Mouse (Mus musculus) cerebellum, adult 2 months (tissue): Measurements from ENCODE around the gene Olfr486. TPM values are rescaled to one million over a fixed set of nuclear protein-coding genes. Genes with fewer than 3 reads are reported as not detected.
"Not testable (repeated sequence)": the region's sequence is repeated elsewhere in the genome, so short reads cannot be mapped to it uniquely, and the experiment has no call there.

Experiments
- DNase-seq, 2 experiments: peaks; one replicate each; pipeline ENCODE4 v3.0.0; 2021
- H3K27ac ChIP-seq: fragments of 200-500 bp; 2 replicates; pipeline ENCODE4 v1.5.1; 2012; ENCODE audit warnings: low read length, control low read depth, inconsistent platforms; ENCODE audit not compliant: insufficient read depth
- H3K27me3 ChIP-seq: fragments of 200-500 bp; 2 replicates; pipeline ENCODE4 v1.6.1; 2012; ENCODE audit warnings: inconsistent platforms, mild to moderate bottlenecking, low read length, moderate library complexity; ENCODE audit not compliant: control insufficient read depth, insufficient read depth
- H3K4me1 ChIP-seq: fragments of 200-500 bp; 2 replicates; pipeline ENCODE4 v1.6.1; 2011; ENCODE audit warnings: low read length; ENCODE audit not compliant: control insufficient read depth, insufficient read depth
- H3K4me3 ChIP-seq: fragments of 200-500 bp; replicated peaks from 2 replicates; pipeline ENCODE3; 2011; ENCODE audit warnings: mild to moderate bottlenecking, low read depth, low read length, control low read depth; ENCODE audit not compliant: insufficient read depth
- CTCF ChIP-seq: fragments of 200-500 bp; IDR thresholded peaks from 2 replicates; pipeline ENCODE4 v1.5.1; 2011; ENCODE audit warnings: low read depth, mild to moderate bottlenecking, control low read depth, low read length, moderate library complexity, borderline replicate concordance; ENCODE audit not compliant: insufficient read depth
- POLR2A ChIP-seq: fragments of 200-500 bp; IDR thresholded peaks from 2 replicates; pipeline ENCODE4 v1.6.1; 2011; ENCODE audit warnings: low read length, control low read depth, borderline replicate concordance; ENCODE audit not compliant: insufficient read depth
- WGBS: fragments of 180-500 bp; shearing (Covaris S2); methylation state at CpG from one replicate; pipeline ENCODE4 v1.1.7; 2018; 5-methylcytosine and 5-hydroxymethylcytosine counted together
- polyA plus RNA-seq: library from polyadenylated mRNA; depleted of rRNA; stranded (reverse); fragments of >200 nt; gene quantifications from 2 replicates; pipeline ENCODE4 v1.2.3, GENCODE M21; 2012; rRNA removed

Gene Olfr486
- not detected in 2 replicates for polyA plus RNA-seq

DNA sequence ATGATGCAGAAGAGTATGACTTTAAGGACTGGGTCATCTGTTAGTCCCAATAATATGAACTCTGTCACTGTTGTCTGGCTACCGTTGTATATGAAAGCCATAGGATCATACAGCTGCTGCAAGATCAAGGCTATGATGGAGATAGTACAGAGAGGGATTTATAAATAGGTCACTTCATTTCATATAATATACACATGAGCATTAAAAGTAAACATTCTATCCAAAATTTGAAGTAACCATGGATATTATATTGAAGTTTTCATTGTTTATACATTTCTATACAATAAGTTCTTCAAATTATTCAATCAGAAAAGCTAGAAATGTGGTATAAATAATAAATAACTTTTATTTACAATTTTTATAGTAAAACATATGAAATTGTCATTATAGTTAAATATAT, at the start of gene Olfr486:
Olfr486 (minus strand) TSS at position 101 of the 400 bp plus-strand sequence.
- 88% methylated on average over 1 of the region's 1 CpGs for WGBS
- not testable (repeated sequence) for H3K4me1 ChIP-seq, H3K27ac ChIP-seq, H3K4me3 ChIP-seq, DNase-seq, H3K27me3 ChIP-seq

DNA sequence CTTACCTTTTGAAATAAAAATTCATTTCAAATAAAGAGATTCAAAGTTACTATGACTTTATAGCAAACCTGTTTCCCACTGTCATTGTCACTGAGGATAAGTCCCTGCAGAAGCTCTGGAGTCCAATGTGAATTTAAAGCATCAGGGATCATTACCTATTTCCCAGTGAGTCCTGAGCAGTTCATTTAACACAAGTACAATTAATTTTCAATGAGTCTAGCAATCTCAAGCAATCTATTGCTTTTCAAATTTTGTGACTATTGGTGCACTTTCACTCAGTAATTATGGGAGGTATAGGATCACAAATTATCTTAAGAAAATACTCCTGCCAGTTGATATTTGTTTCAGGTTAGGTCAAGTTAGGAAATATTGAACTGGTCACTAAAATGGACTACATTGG, 42.0 kb upstream of the Olfr486 start, which contains the start of gene Olfr487:
Olfr487 (minus strand) TSS at position 101 of the 400 bp plus-strand sequence.
- H3K27ac ChIP-seq, H3K4me3 ChIP-seq, DNase-seq, H3K4me1 ChIP-seq, H3K27me3 ChIP-seq: not testable (repeated sequence)

DNA sequence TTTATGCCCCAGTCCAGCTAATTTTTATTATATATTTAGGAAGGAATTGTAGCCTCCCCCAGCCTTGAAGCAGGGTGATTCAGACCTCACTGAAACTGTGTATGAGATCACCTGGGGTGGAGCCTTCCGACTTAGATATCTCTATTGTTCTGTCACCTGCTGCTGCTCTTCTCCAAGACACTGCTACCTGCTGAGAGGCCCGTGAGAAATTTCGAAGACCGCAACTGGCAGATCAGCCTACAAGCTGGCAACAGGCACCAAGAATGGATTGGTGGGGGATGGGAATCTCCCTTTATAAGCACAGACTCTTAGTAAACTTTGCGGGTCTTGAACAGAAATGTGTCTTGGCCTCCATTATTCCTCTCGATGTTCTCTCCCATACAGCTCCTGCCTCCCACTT, 24.4 kb upstream of the Olfr486 start:
- Histone ChIP-seq H3K4me1 (no peaks in the 10 kb centered on the region), H3K27me3 (no peaks in the 10 kb centered on the region), H3K27ac (no peak overlapping the region), H3K4me3 (no peak overlapping the region)
- no peak for DNase-seq
- WGBS, result 23% methylated on average over 6 of the region's 6 CpGs
- no peak for TF ChIP-seq CTCF
- TF ChIP-seq POLR2A, result no peak

DNA sequence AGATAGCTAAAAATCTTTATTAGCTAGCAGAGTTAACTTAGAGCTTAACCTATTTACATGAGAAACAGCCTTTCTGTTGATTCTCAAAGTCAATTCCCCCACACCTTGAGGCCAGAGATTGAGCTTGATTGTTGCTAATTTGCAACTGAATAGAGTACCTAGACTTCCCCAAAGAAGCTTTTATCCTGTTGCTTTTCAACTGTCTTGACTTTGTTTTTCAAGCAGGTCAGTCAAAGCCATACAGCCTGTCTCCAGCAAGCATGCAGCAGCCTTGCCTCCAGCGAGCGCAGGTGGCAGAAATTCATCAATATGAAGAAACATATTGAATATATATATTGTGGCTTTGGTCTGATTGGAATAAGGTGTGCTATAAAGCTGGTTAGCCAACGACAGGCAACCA, 23.8 kb upstream of the Olfr486 start:
- not testable (repeated sequence) for H3K27me3 ChIP-seq, H3K4me1 ChIP-seq, H3K27ac ChIP-seq, H3K4me3 ChIP-seq, DNase-seq
- WGBS, result 54% methylated on average over 3 of the region's 3 CpGs

DNA sequence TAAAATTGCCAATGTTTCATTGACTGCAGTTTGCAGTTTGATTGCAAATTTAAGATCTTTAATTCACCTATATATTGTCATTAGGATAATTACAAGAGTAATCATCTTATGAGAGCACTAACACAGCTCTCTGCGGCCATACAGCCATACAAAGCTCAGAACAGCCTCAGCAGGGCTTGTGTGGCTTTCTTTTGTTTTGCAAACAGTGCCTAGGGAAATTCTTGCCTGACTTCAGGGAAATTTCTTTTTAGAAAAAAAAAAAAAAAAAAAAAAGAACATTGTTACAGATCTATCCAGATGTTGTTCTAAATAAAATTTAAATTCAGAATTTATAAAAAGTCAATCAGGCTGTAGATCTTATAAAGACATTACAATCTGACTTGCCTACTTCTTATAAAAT, 20.2 kb upstream of the Olfr486 start:
- H3K27ac ChIP-seq, H3K4me3 ChIP-seq, H3K27me3 ChIP-seq, H3K4me1 ChIP-seq, DNase-seq: not testable (repeated sequence)
- 44% methylated on average over 1 of the region's 1 CpGs for WGBS

DNA sequence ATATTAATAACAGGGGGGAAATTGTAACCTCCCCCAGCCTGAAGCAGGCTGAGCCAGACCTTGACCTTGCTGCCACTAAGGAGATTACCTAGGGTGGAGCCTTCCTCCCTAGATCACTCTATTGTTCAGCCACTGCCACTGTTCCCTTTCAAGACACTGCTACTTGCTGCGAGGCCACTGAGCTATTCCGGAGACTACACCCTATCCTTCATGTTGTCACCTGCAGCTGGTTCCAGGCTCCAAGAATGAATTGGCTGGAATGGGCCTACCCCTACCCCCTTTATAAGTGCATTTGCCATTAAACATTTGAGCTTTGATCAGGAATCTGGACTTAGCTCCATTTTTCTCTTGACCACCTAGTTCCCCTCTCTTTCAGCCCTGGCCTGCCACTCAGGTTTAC, 18.7 kb upstream of the Olfr486 start:
- not testable (repeated sequence) for H3K4me1 ChIP-seq, DNase-seq, H3K4me3 ChIP-seq, H3K27me3 ChIP-seq, H3K27ac ChIP-seq
- WGBS, result 57% methylated on average over 2 of the region's 2 CpGs

DNA sequence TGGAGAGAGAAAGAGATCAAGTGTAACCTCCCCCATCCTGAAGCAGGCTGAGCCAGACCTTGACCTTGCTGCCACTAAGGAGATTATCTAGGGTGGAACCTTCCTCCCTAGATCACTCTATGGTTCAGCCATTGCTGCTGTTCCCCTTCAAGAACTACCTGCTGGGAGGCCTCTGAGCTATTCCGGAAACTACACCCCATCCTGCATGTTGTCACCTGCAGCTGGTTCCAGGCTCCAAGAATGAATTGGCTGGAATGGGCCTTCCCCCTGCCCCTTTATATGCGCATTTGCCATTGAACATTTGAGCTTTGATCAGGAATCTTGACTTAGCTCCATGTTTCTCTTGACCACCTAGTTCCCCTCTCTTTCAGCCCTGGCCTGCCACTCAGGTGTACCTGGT, 12.7 kb upstream of the Olfr486 start:
- 88% methylated on average over 2 of the region's 2 CpGs for WGBS
- H3K27ac ChIP-seq, H3K27me3 ChIP-seq, DNase-seq, H3K4me3 ChIP-seq, H3K4me1 ChIP-seq: not testable (repeated sequence)

DNA sequence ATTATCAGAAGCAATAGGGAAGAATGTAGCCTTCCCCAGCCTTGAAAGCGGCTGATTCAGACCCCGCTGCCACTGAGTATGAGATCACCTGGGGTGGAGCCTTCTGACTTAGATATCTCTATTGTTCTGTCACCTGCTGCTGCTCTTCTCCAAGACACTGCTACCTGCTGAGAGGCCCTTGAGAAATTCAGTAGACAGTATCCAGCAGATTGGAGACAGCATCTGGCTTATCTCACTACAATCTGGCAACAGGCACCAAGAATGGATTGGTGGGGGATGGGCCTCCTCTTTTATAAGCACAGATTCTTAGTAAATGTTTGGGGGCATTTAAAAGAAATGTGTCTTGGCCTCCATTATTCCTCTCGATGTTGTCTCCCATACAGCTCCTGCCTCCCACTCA, 11.9 kb upstream of the Olfr486 start:
- 70% methylated on average over 3 of the region's 3 CpGs for WGBS
- H3K4me1 ChIP-seq, result not testable (repeated sequence)

DNA sequence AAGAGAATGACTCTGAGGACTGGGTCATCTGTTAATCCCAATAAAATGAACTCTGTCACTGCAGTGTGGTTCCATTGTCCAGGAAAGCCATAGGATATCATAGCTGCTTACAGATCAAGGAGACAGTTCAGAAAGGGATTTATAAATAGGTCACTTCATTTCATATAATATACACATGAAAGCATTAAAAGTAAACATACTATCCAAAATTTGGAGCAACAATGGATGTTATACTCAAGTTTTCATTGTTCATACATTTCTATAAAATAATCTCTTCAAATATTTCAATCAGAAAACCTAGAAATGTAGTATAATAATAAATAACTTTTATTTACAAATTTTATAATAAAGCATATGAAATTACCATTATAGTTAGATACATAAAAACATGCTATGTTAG, 12.8 kb downstream of the Olfr486 start, which contains the start of gene Olfr485:
Olfr485 (minus strand) TSS at position 101 of the 400 bp plus-strand sequence.
- DNase-seq, result no peak
- Histone ChIP-seq H3K27me3 (no peaks in the 10 kb centered on the region; the same call in 1 of the 2 replicates), H3K27ac (no peak within 1 kb of the TSS), H3K4me3 (no peak within 1 kb of the TSS), H3K4me1 (no peaks in the 10 kb centered on the region)
- TF ChIP-seq POLR2A (no peak), CTCF (no peak)

More for the DNA sequence above, 11.9 kb upstream of the Olfr486 start:
- H3K4me3 ChIP-seq, H3K27ac ChIP-seq, DNase-seq, H3K27me3 ChIP-seq: not testable (repeated sequence)

DNA sequence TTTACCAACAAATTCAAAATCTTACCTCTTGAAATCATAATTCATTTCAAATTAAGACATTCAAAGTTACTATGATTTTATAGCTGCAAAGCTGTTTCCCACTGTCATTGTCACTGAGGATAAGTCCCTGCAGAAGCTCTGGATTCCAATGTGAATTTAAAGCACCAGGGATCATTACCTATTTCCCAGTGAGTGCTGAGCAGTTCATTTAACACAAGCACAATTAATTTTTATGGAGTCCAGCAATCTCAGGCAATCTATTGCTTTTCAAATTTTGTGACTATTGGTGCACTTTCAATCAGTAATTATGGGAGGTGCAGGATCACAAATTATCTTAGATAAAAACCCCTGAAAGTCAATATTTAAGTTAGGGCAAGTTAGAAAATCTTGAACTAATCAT, 45.2 kb downstream of the Olfr486 start, which contains the start of gene Olfr484:
Olfr484 (minus strand) TSS at position 101 of the 400 bp plus-strand sequence.
- H3K27me3 ChIP-seq, result no peaks in the 10 kb centered on the region
- no peak within 1 kb of the TSS for H3K27ac ChIP-seq
- H3K4me1 ChIP-seq, result no peaks in the 10 kb centered on the region
- H3K4me3 ChIP-seq, result no peak within 1 kb of the TSS
- DNase-seq, result no peak
- TF ChIP-seq CTCF (no peak), POLR2A (no peak)

Other genes starting within 250 kb of the Olfr486 start
- not detected in 2 replicates for gene Olfr473, start 242.3 kb downstream of the Olfr486 start, polyA plus RNA-seq
- not detected in 2 replicates for gene Olfr474, start 218.1 kb downstream of the Olfr486 start, polyA plus RNA-seq
- gene Olfr476, start 207.9 kb downstream of the Olfr486 start, polyA plus RNA-seq, result not detected in 2 replicates
- gene Olfr477, start 186.0 kb downstream of the Olfr486 start, polyA plus RNA-seq, result not detected in 2 replicates
- not detected in 2 replicates for gene Olfr478, start 138.8 kb downstream of the Olfr486 start, polyA plus RNA-seq
- gene Olfr479, start 122.0 kb downstream of the Olfr486 start, polyA plus RNA-seq, result not detected in 2 replicates
- gene Olfr480, start 105.4 kb downstream of the Olfr486 start, polyA plus RNA-seq, result not detected in 2 replicates
- gene Olfr481, start 92.9 kb downstream of the Olfr486 start, polyA plus RNA-seq, result not detected in 2 replicates
- not detected in 2 replicates for gene Olfr482, start 75.2 kb downstream of the Olfr486 start, polyA plus RNA-seq
- not detected in 2 replicates for gene Olfr483, start 71.9 kb downstream of the Olfr486 start, polyA plus RNA-seq
- not detected in 2 replicates for gene Olfr484, start 45.3 kb downstream of the Olfr486 start, polyA plus RNA-seq
- not detected in 2 replicates for gene Olfr485, start 12.9 kb downstream of the Olfr486 start, polyA plus RNA-seq
- not detected in 2 replicates for gene Olfr487, start 41.9 kb upstream of the Olfr486 start, polyA plus RNA-seq
- gene Olfr488, start 85.6 kb upstream of the Olfr486 start, polyA plus RNA-seq, result not detected in 2 replicates
- not detected in 2 replicates for gene Olfr490, start 116.2 kb upstream of the Olfr486 start, polyA plus RNA-seq
- not detected in 2 replicates for gene Olfr491, start 140.7 kb upstream of the Olfr486 start, polyA plus RNA-seq
- gene Olfr492, start 150.9 kb upstream of the Olfr486 start, polyA plus RNA-seq, result not detected in 2 replicates
- gene Olfr493, start 174.2 kb upstream of the Olfr486 start, polyA plus RNA-seq, result not detected in 2 replicates
- not detected in 2 replicates for gene Olfr494, start 192.6 kb upstream of the Olfr486 start, polyA plus RNA-seq
- gene Olfr495, start 220.4 kb upstream of the Olfr486 start, polyA plus RNA-seq, result not detected in 2 replicates
- gene Olfr497, start 247.7 kb upstream of the Olfr486 start, polyA plus RNA-seq, result not detected in 2 replicates